Mouse (Mus musculus) heart, postnatal 0 days (tissue): Measurements from ENCODE around the gene Rplp2.

Experiments used
- CTCF ChIP-seq: IDR thresholded peaks from 2 replicates; pipeline ENCODE4 v1.5.1; 2016; ENCODE audit warnings: antibody characterized with exemption, control low read depth, low read depth
- EP300 ChIP-seq: IDR thresholded peaks from 2 replicates; pipeline ENCODE4 v1.6.1; 2016; ENCODE audit warnings: antibody characterized with exemption, low read depth

DNA sequence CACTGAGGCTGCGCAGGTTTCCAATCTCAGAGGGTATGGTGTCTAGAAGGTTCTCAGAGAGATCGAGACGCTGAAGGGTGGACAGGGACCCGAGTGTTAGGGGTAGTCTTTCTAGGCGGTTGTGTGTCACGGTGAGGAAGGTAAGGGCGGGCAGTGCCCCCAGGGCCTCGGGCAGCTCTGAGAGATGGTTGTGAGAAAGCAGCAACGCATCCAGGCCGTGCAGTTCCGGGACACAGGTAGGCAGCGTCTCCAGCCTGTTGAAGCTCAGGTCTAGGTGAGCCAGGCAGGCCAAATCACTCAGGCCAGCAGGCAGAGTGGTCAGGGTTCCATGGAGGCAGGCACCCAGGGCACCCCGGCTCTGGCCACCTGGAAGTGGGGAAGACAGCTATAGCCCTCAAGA is 5.0 kb upstream of the Rplp2 start:
- TF ChIP-seq CTCF, result no peak
- TF ChIP-seq EP300, result no peak
